Mouse (Mus musculus): Measurements from ENCODE around the gene Blcap. TPM values are rescaled to one million over a fixed set of nuclear protein-coding genes. Genes with fewer than 3 reads are reported as not detected.

Blcap gene
- polyA plus RNA-seq, 1 experiment: 24.7 TPM

- H3K4me1 ChIP-seq: peaks cover 55% of the 10 kb centered on the region
- H3K36me3 ChIP-seq (replicated peaks; ENCODE audit: low read length): peaks cover 76% of the 10 kb centered on the region
- H3K9me3 ChIP-seq: peaks cover 31% of the 10 kb centered on the region
- TF ChIP-seq GATA1 (IDR thresholded peaks at IDR 0.05; ENCODE audit: borderline replicate concordance, low read length): no peak
- peak overlapping the region; percentile 47 for H3K4me3 ChIP-seq (replicated peaks)
- peaks cover 8% of the 10 kb centered on the region for H3K27me3 ChIP-seq (replicated peaks)
Observed at GRCm38 (mm10) chr2:157561165-157561836, 9.8 kb downstream of the Blcap start.

GRCm38 (mm10) chr2:157560302-157560701 lies 10.8 kb downstream of the Blcap start:
- Histone ChIP-seq H3K4me1 (peaks cover 58% of the 10 kb centered on the region), H3K4me3 (replicated peaks) (peak overlapping the region; percentile 81), H3K36me3 (replicated peaks; ENCODE audit: low read length) (peaks cover 84% of the 10 kb centered on the region), H3K9me3 (peaks cover 31% of the 10 kb centered on the region), H3K27me3 (replicated peaks) (peaks cover 8% of the 10 kb centered on the region)
- TF ChIP-seq GATA1 (IDR thresholded peaks at IDR 0.05; ENCODE audit: borderline replicate concordance, low read length): no peak
- no peak for TF ChIP-seq FLI1 (IDR thresholded peaks at IDR 0.05; ENCODE audit: low read length)

- no peak for TF ChIP-seq GATA1 (IDR thresholded peaks at IDR 0.05; ENCODE audit: borderline replicate concordance, low read length)
- no peak for TF ChIP-seq FLI1 (IDR thresholded peaks at IDR 0.05; ENCODE audit: low read length)
- Histone ChIP-seq H3K4me1 (peaks cover 54% of the 10 kb centered on the region), H3K4me3 (replicated peaks) (peak within 1 kb of the TSS; percentile 81), H3K27me3 (replicated peaks) (peaks cover 8% of the 10 kb centered on the region), H3K36me3 (replicated peaks; ENCODE audit: low read length) (peaks cover 86% of the 10 kb centered on the region), H3K9me3 (peaks cover 31% of the 10 kb centered on the region)
Observed at GRCm38 (mm10) chr2:157559858-157560257, 11.2 kb downstream of the Blcap start, which contains the start of gene Nnat. TSS of gene Nnat (plus strand) at chr2:157560078.

- Histone ChIP-seq H3K4me1 (peaks cover 54% of the 10 kb centered on the region), H3K4me3 (replicated peaks) (no peak overlapping the region), H3K27me3 (replicated peaks) (peaks cover 8% of the 10 kb centered on the region), H3K36me3 (replicated peaks; ENCODE audit: low read length) (peaks cover 90% of the 10 kb centered on the region), H3K9me3 (peaks cover 31% of the 10 kb centered on the region)
- TF ChIP-seq FLI1 (IDR thresholded peaks at IDR 0.05; ENCODE audit: low read length): no peak
Observed at GRCm38 (mm10) chr2:157559440-157559839, 11.6 kb downstream of the Blcap start.

GRCm38 (mm10) chr2:157558520-157558919 lies 12.6 kb downstream of the Blcap start:
- Histone ChIP-seq H3K36me3 (replicated peaks; ENCODE audit: low read length) (peaks cover 90% of the 10 kb centered on the region), H3K27me3 (replicated peaks) (peaks cover 8% of the 10 kb centered on the region), H3K4me3 (replicated peaks) (no peak overlapping the region), H3K4me1 (peaks cover 47% of the 10 kb centered on the region), H3K9me3 (peaks cover 31% of the 10 kb centered on the region)
- no peak for TF ChIP-seq FLI1 (IDR thresholded peaks at IDR 0.05; ENCODE audit: low read length)
- no peak for TF ChIP-seq GATA1 (IDR thresholded peaks at IDR 0.05; ENCODE audit: borderline replicate concordance, low read length)

- peaks cover 8% of the 10 kb centered on the region for H3K27me3 ChIP-seq (replicated peaks)
- TF ChIP-seq GATA1 (IDR thresholded peaks at IDR 0.05; ENCODE audit: borderline replicate concordance, low read length) (no peak), FLI1 (IDR thresholded peaks at IDR 0.05; ENCODE audit: low read length) (no peak)
Observed at GRCm38 (mm10) chr2:157558051-157558450, 13.0 kb downstream of the Blcap start.

GRCm38 (mm10) chr2:157556074-157556698 lies 14.9 kb downstream of the Blcap start:
- Histone ChIP-seq H3K36me3 (replicated peaks; ENCODE audit: low read length) (peaks cover 76% of the 10 kb centered on the region), H3K27me3 (replicated peaks) (peaks cover 10% of the 10 kb centered on the region), H3K4me3 (replicated peaks) (no peak overlapping the region), H3K4me1 (peaks cover 47% of the 10 kb centered on the region), H3K9me3 (peaks cover 22% of the 10 kb centered on the region)
- TF ChIP-seq GATA1 (IDR thresholded peaks at IDR 0.05; ENCODE audit: borderline replicate concordance, low read length) (no peak), FLI1 (IDR thresholded peaks at IDR 0.05; ENCODE audit: low read length) (no peak)

More at GRCm38 (mm10) chr2:157558051-157558450, 13.0 kb downstream of the Blcap start:
- H3K4me3 ChIP-seq (replicated peaks): no peak overlapping the region
- peaks cover 47% of the 10 kb centered on the region for H3K4me1 ChIP-seq
- H3K36me3 ChIP-seq (replicated peaks; ENCODE audit: low read length): peaks cover 90% of the 10 kb centered on the region
- peaks cover 31% of the 10 kb centered on the region for H3K9me3 ChIP-seq

GRCm38 (mm10) chr2:157552158-157552886 lies 18.8 kb downstream of the Blcap start:
- TF ChIP-seq FLI1 (IDR thresholded peaks at IDR 0.05; ENCODE audit: low read length): no peak
- H3K36me3 ChIP-seq (replicated peaks; ENCODE audit: low read length): peaks cover 68% of the 10 kb centered on the region
- H3K4me3 ChIP-seq (replicated peaks): no peak overlapping the region
- H3K4me1 ChIP-seq: peaks cover 52% of the 10 kb centered on the region
- no peaks in the 10 kb centered on the region for H3K9me3 ChIP-seq
- H3K27me3 ChIP-seq (replicated peaks): peaks cover 1% of the 10 kb centered on the region

GRCm38 (mm10) chr2:157550292-157550691 lies 20.8 kb downstream of the Blcap start:
- TF ChIP-seq FLI1 (IDR thresholded peaks at IDR 0.05; ENCODE audit: low read length) (no peak), GATA1 (IDR thresholded peaks at IDR 0.05; ENCODE audit: borderline replicate concordance, low read length) (no peak)
- H3K4me3 ChIP-seq (replicated peaks): no peak overlapping the region
- H3K36me3 ChIP-seq (replicated peaks; ENCODE audit: low read length): peaks cover 70% of the 10 kb centered on the region
- H3K27me3 ChIP-seq (replicated peaks): peaks cover 1% of the 10 kb centered on the region
- H3K4me1 ChIP-seq: peaks cover 51% of the 10 kb centered on the region
- H3K9me3 ChIP-seq: no peaks in the 10 kb centered on the region

- Histone ChIP-seq H3K36me3 (replicated peaks; ENCODE audit: low read length) (peaks cover 77% of the 10 kb centered on the region), H3K9me3 (no peaks in the 10 kb centered on the region), H3K4me3 (replicated peaks) (no peak overlapping the region), H3K27me3 (replicated peaks) (no peaks in the 10 kb centered on the region), H3K4me1 (peaks cover 27% of the 10 kb centered on the region)
- TF ChIP-seq FLI1 (IDR thresholded peaks at IDR 0.05; ENCODE audit: low read length) (no peak), GATA1 (IDR thresholded peaks at IDR 0.05; ENCODE audit: borderline replicate concordance, low read length) (no peak)
Observed at GRCm38 (mm10) chr2:157546686-157547085, 24.4 kb downstream of the Blcap start.
